Mouse (Mus musculus): ENCODE measurements at regions not wholly inside any gene's neighbourhood (a gene's known extent, or its start where the extent isn't known, plus 50 kb on each side); places are given as distances from the start of the nearest gene placed in this dataset.

DNA sequence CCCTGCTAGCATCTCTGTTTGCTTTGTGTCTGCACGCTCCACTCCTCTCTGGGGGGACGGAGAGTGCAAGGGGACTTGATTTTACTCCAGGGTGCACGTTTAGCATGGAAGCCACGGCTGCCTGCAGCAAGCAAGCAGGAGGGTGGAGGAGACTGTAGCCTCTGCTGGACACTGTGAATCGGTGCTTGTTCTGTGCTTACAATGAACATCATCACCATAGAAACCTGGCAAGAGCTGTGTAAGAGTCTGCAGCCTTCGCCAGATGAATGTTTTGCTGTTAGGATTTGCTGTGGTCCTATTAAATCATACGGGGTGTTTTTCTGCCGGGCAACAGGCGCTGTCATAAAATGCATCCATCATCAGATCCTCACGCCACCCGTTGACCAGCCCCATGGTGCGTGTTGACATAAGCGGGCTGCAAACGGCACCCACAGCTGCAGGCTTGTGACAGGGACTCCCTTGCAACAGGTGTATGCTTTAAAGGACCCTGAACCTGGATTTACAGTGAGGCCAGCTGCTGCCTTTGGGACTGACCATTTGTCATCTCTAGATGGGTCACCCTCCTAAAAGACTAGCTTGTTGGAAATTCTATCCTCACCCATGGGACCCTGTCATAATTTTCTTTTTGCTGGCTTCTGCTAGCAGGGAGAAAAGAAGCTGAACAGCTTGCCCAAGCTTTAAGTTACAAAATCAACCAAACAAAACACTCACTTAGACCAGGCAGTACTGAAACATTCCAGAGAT is 308.5 kb downstream of the Gadd45g start:
- DNase-seq = peak; percentile 9

DNA sequence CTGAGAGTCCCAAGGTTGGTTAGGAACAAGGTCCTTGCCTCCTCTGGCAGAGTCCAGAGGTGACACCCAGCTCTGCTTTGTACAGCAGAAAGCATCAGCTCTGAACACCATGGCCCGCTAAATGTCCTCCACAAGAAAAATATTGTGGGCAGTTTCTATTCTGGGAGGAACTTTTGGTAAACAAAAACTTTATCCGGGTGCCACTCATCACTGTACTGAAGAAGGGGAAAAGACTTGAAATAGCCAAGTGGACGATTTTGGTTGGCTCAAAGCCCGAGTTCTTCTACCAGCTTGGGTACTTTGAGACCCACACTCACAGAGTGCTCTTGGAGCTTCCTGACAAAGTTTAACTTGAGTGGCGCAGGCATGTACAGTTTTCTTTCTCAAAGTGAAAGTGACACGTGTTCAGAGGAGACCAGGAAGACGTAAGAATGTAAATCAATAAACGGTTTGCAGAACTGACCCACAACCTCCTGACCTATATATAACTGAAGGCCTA is 309.2 kb downstream of the Gadd45g start:
- DNase-seq = peak; percentile 45

DNA sequence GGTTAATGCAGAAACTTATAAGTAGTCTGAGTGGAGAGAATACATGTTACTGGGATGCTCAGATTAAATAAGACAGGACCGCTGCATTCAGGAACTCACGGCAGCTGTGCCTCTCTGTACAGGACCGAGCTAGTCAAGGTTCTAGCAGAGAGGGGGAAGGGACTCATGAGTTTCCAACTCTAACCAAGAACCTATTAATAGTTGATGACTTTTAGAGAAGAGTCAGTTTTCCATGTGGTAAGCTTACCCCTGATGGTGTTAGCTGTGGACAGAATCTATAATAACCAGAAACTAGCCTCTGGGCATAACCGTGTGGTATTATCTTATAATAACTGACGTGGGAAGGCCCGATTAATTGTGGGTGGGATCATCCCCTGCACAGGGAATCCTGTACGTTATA is 316.2 kb downstream of the Gadd45g start:
- DNase-seq = no peak

DNA sequence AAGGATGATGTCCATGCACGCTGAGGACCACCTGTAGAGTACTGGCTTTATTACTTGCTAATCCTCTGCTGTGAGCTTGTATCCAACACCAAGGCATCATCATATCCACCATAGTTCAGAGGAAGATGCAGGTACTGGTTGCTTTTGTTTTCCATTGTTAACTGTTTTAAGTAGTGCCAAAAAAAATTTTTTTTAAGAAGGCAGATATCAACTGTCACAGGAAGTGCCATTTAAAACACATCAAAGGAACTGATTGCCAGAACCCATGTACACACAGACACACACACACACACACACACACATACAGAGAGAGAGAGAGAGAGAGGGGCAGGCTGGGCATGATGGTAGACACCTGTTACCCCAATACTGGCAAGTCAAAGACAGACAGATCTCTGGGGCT is 319.1 kb downstream of the Gadd45g start:
- DNase-seq = no peak

DNA sequence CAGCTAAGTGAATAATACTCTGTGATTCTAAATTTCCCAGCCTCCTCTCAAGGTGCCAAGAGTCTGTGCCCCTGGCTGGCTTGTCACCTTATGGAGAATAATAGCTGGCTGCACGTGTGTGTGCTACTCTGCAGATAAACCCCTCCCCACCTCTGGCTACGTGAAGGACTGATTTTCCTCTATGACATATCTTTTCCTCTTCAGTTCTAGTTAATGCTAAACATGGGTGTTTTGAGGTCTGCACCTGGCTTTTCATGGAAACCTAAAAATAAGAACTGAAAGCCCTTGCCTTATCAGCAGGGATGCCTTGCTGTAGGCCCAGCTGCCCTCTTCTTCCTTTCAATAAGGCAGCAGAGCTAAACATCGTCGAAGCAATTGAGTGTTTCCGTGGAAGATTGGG is 321.5 kb downstream of the Gadd45g start:
- no peak for DNase-seq

DNA sequence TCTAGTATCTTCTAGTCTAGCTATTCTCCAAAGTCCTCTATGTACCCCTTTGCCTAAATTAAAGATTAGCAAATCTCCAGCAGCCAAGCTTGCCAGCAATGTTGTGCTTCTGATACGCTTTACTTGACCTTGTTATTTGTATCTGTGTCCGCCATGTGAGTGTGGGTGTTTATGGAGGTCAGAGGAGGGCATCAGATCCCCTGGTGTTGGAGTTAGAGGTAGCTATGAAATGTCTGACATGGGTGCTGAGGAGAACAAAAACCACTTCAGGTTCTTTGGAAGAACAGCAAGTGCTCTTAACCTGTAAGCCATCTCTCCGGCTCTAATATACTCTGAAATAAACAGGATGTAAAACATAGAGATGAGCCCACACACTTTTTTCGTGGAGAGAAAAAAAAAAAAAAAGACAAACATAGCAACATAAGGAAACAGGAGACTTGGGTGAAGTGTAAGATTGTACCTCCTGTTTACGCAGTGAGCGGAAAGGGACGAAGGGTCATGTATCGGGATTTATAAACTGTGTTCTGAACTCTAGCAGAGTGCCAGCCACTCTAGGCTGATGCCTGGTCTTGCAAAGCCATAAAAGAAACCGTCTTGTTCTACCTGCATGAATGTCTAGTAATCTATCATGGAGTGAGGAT is 326.3 kb downstream of the Gadd45g start:
- DNase-seq = no peak

DNA sequence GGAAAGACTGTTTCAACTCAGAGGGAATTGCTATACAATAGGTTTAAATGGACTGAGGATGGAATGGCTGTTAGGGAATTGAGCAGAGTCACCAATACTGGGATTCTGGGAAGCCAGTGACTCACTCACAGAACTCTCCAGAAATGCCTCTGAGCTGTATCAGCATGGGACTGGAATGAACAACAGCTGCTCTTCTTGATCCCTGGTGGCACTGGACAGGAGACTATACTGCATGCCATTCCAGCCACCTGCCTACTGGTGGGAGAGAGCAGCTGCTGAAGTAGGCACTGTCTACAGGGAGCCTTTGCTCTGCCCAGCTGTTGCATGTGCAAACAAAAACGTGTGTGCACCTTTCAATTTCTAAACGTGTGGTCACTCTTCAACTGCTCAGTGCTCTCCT is 329.2 kb downstream of the Gadd45g start:
- no peak for DNase-seq

DNA sequence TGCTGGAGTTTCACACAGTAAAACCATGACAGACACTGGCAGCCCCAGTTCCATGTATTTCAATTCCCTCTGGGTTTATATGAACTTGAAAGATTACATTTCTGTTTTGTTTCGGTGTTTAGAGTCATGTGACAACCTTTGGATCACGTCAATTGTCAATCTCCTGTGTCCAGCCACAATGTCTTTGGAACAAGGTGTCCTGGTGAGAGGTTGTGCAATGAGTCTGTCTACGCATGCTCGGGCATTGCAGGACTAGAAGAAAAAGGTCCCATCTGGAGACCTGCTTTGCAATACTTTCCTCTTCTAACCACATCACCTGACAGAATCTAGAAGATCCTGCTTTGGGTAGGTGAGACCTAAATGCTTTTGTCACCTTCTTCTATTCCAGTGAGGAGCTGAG is 333.5 kb downstream of the Gadd45g start:
- no peak for DNase-seq

DNA sequence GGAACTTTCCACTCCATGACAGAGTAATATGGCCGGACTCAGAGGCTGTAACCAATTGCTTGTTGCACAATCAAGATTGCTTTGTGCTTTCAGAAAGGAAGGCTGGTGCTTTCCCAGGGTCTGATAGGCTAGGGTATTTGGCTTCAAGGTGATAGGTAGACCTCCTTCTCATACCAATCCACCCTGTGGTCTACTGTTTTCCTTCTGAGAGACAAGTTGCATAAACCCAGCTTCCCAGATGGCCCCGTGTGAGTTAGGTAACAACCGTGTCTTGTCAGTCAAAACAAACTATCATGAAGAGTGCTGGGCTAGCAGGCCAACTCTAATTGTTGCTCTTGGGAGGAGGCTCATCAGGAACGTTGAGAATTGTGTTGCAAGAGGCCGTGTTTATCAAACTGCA is 337.2 kb downstream of the Gadd45g start:
- DNase-seq = no peak

DNA sequence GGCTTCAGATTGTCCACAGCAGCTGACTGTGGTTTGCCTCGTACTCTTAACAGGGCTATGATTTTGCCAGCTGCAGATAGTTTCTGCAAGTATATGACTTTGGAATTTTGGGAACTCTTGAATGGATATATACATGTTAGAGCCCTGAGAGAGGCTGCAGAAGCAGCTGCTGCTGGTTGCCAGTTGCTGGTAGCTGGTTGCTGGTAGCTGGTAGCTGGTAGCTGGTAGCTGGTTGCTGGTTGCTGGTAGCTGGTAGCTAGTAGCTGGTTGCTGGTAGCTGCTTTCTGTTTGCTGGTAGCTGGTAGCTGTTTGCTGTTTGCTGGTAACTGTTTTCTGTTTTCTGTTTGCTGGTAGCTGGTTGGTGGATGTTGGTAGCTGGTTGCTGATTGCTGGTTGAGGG is 339.1 kb downstream of the Gadd45g start:
- DNase-seq = no peak

DNA sequence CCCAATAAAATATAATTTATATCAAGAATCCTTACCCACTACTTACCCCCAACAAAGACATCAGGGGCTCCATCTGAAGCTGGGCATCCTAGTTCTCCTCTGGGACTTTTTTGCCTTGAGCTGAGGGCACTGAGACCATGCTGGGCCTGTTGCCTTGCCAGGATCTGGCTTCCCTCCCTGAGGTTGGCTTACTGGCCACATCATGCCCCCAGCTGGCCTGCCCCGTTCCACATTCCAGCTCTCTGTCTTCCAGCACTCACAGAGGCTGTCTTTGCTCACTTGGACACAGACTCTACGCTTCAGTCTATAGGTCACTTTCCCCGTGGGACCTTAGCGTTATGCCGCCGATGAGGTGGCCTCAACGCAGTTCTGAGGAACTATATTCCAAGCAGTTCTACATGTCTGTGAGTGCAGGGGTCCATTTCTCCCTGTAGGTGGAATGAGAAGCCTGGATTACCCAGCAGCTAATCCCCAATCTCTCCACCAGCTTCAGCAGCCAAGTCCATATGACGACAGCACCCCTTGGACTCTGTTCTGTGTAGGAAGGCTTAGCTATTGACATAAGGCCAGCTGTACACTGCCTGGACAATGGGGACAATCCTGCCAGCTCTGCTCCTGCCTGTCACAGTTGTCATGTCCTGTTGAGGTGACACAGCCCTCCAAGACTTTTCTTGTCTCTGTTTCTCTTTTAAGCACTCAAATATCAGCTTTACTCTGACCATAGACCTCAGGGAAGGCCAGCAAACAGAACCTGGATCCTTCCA is 341.5 kb downstream of the Gadd45g start:
- DNase-seq = no peak

DNA sequence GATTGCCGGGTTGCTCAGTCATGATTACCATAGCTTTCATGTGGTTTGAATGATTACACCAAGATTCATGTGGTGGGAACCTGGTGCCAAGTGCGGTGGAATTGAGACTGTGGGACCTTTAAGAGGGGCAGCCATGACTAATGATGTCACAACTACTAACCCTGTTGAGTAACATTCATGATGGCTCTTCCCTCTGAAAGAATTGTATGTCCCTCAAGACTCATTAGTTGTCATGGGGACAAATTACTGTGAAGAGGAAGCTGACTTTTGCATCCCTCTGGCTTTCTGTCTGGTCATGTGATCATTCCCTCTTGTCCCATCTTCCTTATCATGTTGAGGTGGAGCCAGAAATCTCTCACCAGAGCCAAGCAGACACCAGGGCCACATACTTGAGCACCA is 342.1 kb downstream of the Gadd45g start:
- DNase-seq = no peak

DNA sequence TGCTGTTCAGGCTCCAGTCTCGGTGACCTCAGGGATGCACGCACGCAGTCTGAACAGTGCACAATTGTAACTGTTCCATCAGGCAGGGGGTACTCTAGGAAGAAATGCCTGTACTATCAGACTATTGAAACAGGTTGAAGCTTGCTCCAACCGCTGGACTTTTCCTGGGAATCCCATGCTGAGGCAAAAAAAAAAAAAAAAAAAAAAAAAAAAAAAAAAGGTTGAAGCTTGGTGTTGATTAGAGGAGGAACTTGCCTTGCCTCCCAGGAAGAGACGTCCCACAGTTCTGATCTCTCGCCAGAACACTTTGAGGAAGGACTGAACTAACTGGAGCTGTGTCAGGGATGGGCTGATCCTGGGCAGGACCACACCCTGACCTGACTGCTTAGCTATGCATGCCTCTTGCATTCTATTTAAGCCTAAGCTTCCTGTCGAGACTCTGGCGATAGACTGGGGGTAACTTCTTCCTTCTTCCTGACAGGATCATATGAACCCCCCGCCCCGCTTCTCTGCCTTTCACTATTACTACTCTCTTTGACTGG is 341.6 kb downstream of the Diras2 start:
- no peak for DNase-seq

DNA sequence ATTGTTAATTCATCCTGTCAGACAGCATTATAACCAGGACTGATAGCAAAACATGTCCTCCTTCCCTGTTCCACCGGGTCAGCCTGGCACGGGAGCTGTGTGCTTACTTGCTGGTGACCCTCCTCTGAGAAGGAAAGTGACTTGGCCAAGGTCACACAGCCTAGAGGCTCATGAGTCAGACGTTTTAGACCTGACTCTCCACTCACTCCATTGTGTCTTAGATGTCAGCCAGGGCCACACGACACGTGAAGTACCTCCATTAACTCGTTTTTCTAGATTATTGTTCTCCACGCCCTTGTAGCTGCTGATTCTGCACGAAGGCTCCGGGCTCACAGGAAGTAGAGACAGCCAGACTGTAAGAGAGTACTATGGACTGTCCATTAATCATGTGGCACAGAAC is 340.8 kb downstream of the Diras2 start:
- DNase-seq = no peak

DNA sequence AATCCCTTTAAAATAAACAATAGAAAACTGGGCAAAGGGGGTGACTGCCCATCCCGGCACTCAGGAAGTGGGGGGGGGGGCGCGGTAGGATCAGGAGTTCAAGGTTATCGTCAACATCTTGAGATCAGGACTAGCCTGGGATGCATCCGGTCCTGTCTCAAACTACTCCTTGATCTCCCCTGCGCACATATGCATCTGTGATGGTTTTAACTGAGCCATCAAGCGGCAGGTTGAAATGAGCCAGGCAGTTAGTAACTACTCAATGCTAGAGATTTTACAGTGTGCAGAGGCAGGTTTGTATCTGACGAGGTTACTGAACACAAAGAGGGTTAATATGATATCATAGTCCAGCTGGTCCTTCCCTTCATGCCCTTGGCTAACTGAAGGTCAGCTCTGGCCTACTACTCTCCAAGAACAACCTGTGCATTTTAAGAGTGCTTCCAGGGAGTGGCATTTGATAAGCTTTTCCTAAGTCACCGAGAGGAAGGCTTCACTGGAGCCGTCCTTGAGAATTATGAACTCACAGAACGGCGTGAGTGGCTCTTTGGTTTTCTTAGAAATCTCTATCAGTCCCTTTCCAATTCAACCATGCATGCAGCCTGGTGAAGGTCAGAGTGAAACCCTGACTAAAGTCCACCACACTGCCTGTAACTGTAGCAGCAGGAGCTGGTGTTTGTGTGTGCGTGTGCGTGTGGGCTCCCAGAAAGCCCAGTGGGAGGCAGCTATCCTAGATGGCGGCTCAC is 340.1 kb downstream of the Diras2 start:
- DNase-seq = no peak

DNA sequence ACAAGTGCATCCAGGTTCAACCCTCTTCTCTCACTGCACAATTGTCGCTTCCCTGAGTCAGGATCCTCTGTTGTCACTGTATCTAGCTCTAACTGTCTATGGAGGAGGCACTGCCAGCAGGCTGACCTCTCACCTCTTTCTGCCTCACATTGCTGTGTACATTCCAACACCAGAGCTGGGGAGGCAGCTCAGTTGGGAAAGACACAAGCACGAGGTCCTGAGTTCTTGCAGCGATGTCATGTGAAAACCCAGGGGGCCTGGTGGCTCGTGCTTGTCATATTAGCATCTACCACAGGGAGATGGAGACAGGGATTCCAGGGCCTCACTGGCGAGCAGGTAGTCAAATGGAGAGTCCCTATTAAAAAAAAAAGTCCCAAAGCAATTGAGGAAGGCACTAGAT is 334.2 kb downstream of the Diras2 start:
- DNase-seq = no peak

DNA sequence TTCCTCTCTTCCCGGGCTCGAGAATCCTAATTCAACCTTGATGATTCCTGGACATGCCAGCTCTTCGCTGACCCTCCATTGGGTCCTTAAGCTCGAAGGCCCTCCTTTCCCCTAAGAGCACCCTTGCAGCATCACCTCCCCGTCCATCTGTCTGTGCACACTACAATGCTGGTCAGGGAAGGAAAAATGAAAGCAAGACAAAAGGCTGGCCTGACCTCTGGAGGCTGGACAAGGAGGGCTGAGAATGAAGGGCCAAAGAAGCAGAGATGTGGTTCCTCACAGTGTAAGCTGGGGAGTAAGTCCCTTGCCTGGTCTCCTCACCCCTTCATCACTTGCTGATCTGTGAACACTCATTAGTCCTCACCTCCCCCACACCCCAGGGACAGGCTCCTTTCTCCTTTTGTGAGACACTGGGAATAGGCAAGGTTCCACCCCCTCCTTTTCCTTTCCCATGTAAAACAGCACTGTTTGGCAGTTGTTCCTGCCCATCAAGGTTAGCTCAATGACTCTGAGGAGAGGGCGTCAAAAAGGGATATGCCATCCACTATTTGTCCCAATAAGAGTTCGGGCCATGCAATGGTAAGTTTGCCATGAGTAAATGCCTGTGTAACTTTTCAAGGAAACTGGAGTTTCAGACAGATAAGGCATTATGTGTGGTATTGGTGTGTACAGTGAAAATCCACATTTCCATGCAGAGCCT is 332.3 kb downstream of the Diras2 start:
- no peak for DNase-seq

DNA sequence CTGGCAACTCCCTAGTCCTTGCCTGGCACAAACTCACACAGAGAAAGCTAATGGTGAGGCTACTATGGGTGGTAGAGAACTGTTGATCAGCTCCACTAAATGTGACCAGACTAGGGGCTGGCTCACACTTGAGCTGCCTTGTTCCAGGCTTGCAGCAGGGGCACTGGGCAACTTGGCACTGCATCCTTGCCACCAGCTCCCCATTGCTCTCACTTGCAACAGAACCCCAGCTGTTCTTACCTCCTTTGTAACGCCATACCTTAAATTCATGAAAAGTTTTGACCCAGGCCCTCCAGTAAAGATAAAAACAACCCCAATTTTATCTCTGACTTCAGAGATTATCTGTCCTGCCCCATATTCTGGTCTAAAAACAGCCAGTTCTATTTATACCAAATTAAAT is 328.7 kb downstream of the Diras2 start:
- no peak for DNase-seq

DNA sequence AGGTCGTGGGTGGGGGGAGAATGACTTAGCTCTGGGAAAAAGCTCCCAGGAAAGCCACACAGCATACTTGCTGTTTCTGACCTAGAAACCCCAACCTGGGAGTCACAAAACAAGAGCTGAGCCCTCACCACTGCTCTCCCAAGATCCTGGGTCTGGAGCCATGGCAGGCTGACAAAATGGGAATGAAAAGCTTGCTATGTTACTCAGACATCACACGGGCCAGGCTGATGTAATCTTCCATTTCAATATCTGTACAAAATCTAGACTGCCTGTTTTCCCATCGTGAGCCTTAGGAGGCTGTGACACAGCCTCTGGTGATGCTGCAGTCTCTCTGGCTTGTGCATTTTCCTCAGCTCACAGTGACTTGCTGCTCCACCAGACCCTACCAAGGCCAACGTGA is 325.1 kb downstream of the Diras2 start:
- no peak for DNase-seq

DNA sequence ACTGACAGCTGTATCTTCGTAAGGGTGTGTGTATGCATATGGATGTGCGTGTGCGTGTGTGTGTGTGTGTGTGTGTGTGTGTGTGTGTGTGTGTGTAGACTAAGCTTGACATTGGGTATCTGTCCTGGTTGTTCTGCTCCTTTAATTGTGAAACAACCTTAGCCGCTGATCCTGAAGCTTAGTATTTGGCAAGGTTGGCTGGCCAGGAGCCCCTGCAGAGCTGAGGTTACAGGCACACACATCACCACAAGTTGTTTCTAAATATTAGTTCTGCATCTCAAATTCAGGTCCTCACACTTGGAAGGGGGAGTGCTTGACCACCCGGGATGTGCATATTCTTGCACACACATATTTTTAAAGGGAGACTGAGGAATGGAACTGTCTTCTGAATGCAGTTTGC is 314.7 kb downstream of the Diras2 start:
- no peak for DNase-seq

DNA sequence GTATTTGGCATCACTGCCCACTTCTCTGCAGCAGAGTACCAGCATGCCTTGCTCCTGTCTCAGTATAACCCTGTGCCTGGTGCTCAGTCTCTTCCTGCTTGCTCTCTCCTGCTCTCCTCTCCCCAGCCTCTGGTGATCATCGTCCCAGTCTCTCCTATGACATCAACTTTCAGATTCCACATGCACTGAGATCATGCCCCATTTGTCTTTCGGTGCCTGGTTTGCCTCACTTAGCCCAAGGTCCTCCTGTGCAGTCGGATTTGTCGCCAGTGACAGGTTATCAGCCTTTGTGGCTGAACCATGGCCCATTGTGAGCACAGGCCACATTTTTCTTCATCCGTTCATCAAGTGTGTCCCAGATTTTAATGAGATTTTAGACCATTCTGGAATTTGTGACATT is 314.0 kb downstream of the Diras2 start:
- no peak for DNase-seq

DNA sequence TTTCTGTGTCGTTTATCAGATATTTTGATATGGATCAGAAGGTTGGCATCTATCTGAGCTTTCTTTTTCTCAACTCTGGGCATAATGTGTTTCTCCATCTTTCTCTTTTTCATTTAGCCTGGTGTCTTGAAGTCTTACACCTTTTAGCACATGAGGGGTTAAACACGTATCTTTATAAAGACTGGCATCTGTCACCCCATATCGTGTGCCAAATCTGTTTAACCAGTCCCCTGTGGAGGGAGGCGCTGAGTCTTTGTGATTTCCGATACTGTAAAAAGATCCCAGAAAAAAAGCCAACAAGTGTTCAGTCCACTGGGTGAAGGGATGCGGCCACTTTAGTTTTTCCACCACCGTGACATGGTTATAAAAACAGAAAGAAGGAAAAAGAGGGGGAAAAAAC is 313.3 kb downstream of the Diras2 start:
- DNase-seq = no peak
